Mouse (Mus musculus): Measurements from ENCODE around the gene Smc4. TPM values are rescaled to one million over a fixed set of nuclear protein-coding genes. Genes with fewer than 3 reads are reported as not detected.
"Not testable (repeated sequence)": the region's sequence is repeated elsewhere in the genome, so short reads cannot be mapped to it uniquely, and the experiment has no call there.

Smc4 gene
- polyA plus RNA-seq, 1 experiment from 2014 or later, result 22.1 TPM

DNA sequence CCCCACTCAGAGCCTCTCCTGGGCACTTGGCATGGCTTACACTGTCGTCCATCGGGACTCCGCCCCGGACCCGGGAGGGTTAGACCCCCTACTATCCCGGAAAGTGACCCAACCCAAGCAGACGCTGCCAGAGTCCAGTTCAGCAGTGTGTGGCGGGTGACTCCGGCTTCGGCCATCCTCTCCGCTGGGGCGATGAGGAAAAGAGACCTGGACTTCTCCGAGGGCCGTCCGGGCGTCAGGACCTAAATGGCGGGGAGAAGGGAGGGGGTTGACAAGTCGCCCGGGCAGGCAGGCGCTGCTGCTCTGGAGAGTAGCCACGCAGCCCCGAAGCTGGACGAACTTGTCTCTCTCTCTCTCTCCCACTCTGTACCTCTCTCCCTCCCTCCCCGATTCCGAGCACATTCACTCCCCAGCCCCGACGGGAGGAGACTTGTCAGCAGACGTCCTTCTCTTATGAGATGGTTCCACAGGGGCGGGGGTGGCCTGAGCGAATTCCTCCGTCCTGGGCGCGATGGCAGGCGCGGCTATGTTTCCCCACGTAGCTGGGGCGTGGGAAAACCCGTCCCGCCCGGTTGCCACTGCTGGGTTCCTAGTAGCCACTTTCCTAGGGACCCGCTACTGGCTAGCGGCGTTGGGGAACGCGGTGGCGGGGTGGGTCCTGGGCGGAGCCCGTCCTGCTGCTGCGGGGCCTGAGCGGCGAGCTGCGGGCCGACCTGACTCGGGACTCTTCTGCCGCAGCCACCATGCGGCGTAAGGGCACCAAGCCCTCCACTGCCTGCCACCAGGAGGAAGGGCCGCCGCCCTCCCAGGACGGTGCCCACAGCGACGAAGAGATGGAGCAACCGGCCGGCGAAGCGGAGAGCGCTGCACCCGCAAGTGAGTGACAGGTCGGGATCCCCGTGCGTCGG lies 1.1 kb downstream of the Smc4 start:
- Histone ChIP-seq H3K9ac (replicated peaks; ENCODE audit: low read depth, low read length) (peak overlapping the region; percentile 62), H3K9me3 (ENCODE audit: control insufficient read depth, low read length) (no peaks in the 10 kb centered on the region), H3K27me3 (ENCODE audit: control insufficient read depth, insufficient read depth, low read length) (no peaks in the 10 kb centered on the region), H3K4me2 (ENCODE audit: low read depth, low read length) (peak overlapping the region; percentile 97), H3K36me3 (ENCODE audit: control insufficient read depth, insufficient read depth, low read length) (no peaks in the 10 kb centered on the region), H3K4me3 (ENCODE audit: low read depth, low read length) (peak overlapping the region; percentile 90), H3K4me1 (ENCODE audit: control insufficient read depth, insufficient read depth, low read length) (peaks cover 6% of the 10 kb centered on the region; the same call in 1 of the 2 replicates), H3K27ac (ENCODE audit: low read depth, low read length) (peak overlapping the region; percentile 66)
- under 1% methylated on average over 70 of the region's 72 CpGs for WGBS
- peak; percentile 50 for ATAC-seq (ENCODE audit: low read depth)

DNA sequence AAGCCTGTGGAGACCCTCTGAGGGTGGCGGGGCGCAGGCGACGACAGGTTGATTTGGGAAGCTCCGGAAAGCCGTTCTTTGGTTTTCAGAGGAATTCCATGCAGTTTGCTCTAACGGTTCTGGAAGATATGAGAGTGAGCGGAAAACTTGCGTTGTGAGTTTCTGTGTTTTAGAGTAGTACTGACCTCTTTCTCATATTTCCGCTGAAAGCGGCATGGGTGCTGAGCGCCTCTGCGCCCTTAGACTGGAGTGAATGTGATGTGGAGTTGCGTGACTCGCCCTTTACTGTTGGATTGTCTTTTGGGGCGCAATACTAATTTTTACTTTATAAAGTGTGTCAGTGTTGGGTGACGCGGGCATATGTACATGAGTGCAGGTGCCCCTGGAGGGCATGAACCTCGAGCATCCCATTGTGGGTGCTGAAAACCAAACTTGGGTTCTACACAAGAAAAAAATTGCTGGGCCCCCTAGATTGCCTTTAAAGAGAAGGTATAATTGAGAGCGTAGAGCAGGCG lies 1.8 kb downstream of the Smc4 start:
- Histone ChIP-seq H3K36me3 (ENCODE audit: control insufficient read depth, insufficient read depth, low read length) (no peaks in the 10 kb centered on the region), H3K4me3 (ENCODE audit: low read depth, low read length) (peak overlapping the region; percentile 90), H3K9ac (replicated peaks; ENCODE audit: low read depth, low read length) (peak overlapping the region; percentile 62), H3K27ac (ENCODE audit: low read depth, low read length) (no peak overlapping the region), H3K27me3 (ENCODE audit: control insufficient read depth, insufficient read depth, low read length) (no peaks in the 10 kb centered on the region), H3K4me1 (ENCODE audit: control insufficient read depth, insufficient read depth, low read length) (peaks cover 6% of the 10 kb centered on the region; the same call in 1 of the 2 replicates), H3K4me2 (ENCODE audit: low read depth, low read length) (peak overlapping the region; percentile 97), H3K9me3 (ENCODE audit: control insufficient read depth, low read length) (no peaks in the 10 kb centered on the region)
- no peak for ATAC-seq (ENCODE audit: low read depth)
- 5% methylated on average over 21 of the region's 21 CpGs for WGBS

- 93% methylated on average over 2 of the region's 2 CpGs for WGBS
- H3K27me3 ChIP-seq (ENCODE audit: control insufficient read depth, insufficient read depth, low read length), result no peaks in the 10 kb centered on the region
- no peak overlapping the region for H3K4me3 ChIP-seq (ENCODE audit: low read depth, low read length)
- H3K4me1 ChIP-seq (ENCODE audit: control insufficient read depth, insufficient read depth, low read length), result peaks cover 4% of the 10 kb centered on the region; the same call in 1 of the 2 replicates
- H3K9me3 ChIP-seq (ENCODE audit: control insufficient read depth, low read length), result no peaks in the 10 kb centered on the region
- no peak overlapping the region for H3K27ac ChIP-seq (ENCODE audit: low read depth, low read length)
- ATAC-seq (ENCODE audit: low read depth), result no peak
- no peak overlapping the region for H3K9ac ChIP-seq (replicated peaks; ENCODE audit: low read depth, low read length)
- H3K4me2 ChIP-seq (ENCODE audit: low read depth, low read length), result no peak overlapping the region
- H3K36me3 ChIP-seq (ENCODE audit: control insufficient read depth, insufficient read depth, low read length), result no peaks in the 10 kb centered on the region
These were observed 4.3 kb downstream of the Smc4 start for GRCm38 (mm10) chr3:69008873-69009272.

DNA sequence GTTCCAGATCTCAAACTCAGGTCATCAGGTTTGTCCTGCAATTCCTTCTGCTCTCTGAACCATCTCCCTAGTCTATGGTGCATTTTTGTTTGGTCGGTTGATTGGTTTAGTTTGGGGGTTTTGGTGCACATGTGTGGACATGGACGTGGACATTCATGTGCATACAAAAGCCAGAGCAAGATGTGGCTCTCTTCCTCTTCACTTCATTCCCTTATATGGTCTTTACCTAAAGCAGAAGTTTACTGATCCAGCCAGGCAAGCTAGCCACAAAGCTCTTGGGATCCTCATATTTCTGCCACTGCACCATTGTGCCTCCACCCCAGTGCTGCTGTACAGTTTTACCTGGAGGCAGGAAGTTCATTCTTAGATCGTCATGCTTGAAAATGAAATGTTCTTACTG lies 12.6 kb downstream of the Smc4 start:
- no peaks in the 10 kb centered on the region for H3K9me3 ChIP-seq (ENCODE audit: control insufficient read depth, low read length)
- H3K36me3 ChIP-seq (ENCODE audit: control insufficient read depth, insufficient read depth, low read length), result no peaks in the 10 kb centered on the region
- no peak for ATAC-seq (ENCODE audit: low read depth)
- WGBS, result 88% methylated on average over 3 of the region's 3 CpGs
- H3K4me3 ChIP-seq (ENCODE audit: low read depth, low read length), result no peak overlapping the region
- no peak overlapping the region for H3K27ac ChIP-seq (ENCODE audit: low read depth, low read length)
- no peak overlapping the region for H3K9ac ChIP-seq (replicated peaks; ENCODE audit: low read depth, low read length)
- no peaks in the 10 kb centered on the region for H3K4me1 ChIP-seq (ENCODE audit: control insufficient read depth, insufficient read depth, low read length)
- no peaks in the 10 kb centered on the region for H3K27me3 ChIP-seq (ENCODE audit: control insufficient read depth, insufficient read depth, low read length)
- H3K4me2 ChIP-seq (ENCODE audit: low read depth, low read length), result no peak overlapping the region

DNA sequence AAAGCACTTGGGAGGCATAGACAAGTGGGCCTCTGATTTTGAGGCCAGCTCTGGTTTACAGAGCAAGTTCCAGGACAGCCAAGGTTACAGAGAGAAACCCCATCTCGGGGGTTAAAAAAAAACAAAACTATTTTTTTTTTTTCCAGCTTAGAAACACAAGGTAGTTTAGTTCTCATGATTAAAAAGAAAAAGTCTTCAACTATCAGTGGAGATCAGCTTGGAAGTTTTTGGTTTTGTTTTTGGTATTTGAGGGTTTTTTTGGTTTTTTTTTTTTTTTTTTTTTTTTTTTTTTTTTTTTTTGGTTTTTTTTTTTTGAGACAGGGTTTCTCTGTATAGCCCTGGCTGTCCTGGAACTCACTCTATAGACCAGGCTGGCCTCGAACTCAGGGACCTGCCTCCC lies 14.1 kb downstream of the Smc4 start:
- not testable (repeated sequence) for H3K36me3 ChIP-seq (ENCODE audit: control insufficient read depth, insufficient read depth, low read length); ATAC-seq (ENCODE audit: low read depth); H3K4me3 ChIP-seq (ENCODE audit: low read depth, low read length); H3K4me2 ChIP-seq (ENCODE audit: low read depth, low read length); H3K9me3 ChIP-seq (ENCODE audit: control insufficient read depth, low read length); H3K9ac ChIP-seq (replicated peaks; ENCODE audit: low read depth, low read length); H3K27me3 ChIP-seq (ENCODE audit: control insufficient read depth, insufficient read depth, low read length); H3K4me1 ChIP-seq (ENCODE audit: control insufficient read depth, insufficient read depth, low read length); H3K27ac ChIP-seq (ENCODE audit: low read depth, low read length)
- WGBS, result 100% methylated on average over 2 of the region's 2 CpGs

GRCm38 (mm10) chr3:69020285-69020684 lies 15.7 kb downstream of the Smc4 start:
- Histone ChIP-seq H3K9me3 (ENCODE audit: control insufficient read depth, low read length) (no peaks in the 10 kb centered on the region), H3K4me2 (ENCODE audit: low read depth, low read length) (no peak overlapping the region), H3K27ac (ENCODE audit: low read depth, low read length) (no peak overlapping the region), H3K27me3 (ENCODE audit: control insufficient read depth, insufficient read depth, low read length) (no peaks in the 10 kb centered on the region), H3K9ac (replicated peaks; ENCODE audit: low read depth, low read length) (no peak overlapping the region), H3K4me1 (ENCODE audit: control insufficient read depth, insufficient read depth, low read length) (no peaks in the 10 kb centered on the region), H3K4me3 (ENCODE audit: low read depth, low read length) (no peak overlapping the region), H3K36me3 (ENCODE audit: control insufficient read depth, insufficient read depth, low read length) (no peaks in the 10 kb centered on the region)
- 96% methylated on average over 2 of the region's 2 CpGs for WGBS
- ATAC-seq (ENCODE audit: low read depth), result no peak

- no peaks in the 10 kb centered on the region for H3K27me3 ChIP-seq (ENCODE audit: control insufficient read depth, insufficient read depth, low read length)
- no peak for ATAC-seq (ENCODE audit: low read depth)
- no peak overlapping the region for H3K27ac ChIP-seq (ENCODE audit: low read depth, low read length)
- H3K9ac ChIP-seq (replicated peaks; ENCODE audit: low read depth, low read length), result no peak overlapping the region
- H3K36me3 ChIP-seq (ENCODE audit: control insufficient read depth, insufficient read depth, low read length), result no peaks in the 10 kb centered on the region
- no peak overlapping the region for H3K4me3 ChIP-seq (ENCODE audit: low read depth, low read length)
- H3K9me3 ChIP-seq (ENCODE audit: control insufficient read depth, low read length), result no peaks in the 10 kb centered on the region
- no peak overlapping the region for H3K4me2 ChIP-seq (ENCODE audit: low read depth, low read length)
- no peaks in the 10 kb centered on the region for H3K4me1 ChIP-seq (ENCODE audit: control insufficient read depth, insufficient read depth, low read length)
These were observed 16.2 kb downstream of the Smc4 start for GRCm38 (mm10) chr3:69020764-69021163.

GRCm38 (mm10) chr3:69026133-69026783 lies 21.7 kb downstream of the Smc4 start:
- WGBS, result 93% methylated on average over 1 of the region's 1 CpGs
- Histone ChIP-seq H3K4me2 (ENCODE audit: low read depth, low read length) (no peak overlapping the region), H3K4me1 (ENCODE audit: control insufficient read depth, insufficient read depth, low read length) (no peaks in the 10 kb centered on the region), H3K27ac (ENCODE audit: low read depth, low read length) (no peak overlapping the region), H3K36me3 (ENCODE audit: control insufficient read depth, insufficient read depth, low read length) (peaks cover 3% of the 10 kb centered on the region; the same call in 1 of the 2 replicates), H3K4me3 (ENCODE audit: low read depth, low read length) (no peak overlapping the region), H3K9me3 (ENCODE audit: control insufficient read depth, low read length) (no peaks in the 10 kb centered on the region), H3K27me3 (ENCODE audit: control insufficient read depth, insufficient read depth, low read length) (no peaks in the 10 kb centered on the region), H3K9ac (replicated peaks; ENCODE audit: low read depth, low read length) (no peak overlapping the region)
- ATAC-seq (ENCODE audit: low read depth), result no peak

DNA sequence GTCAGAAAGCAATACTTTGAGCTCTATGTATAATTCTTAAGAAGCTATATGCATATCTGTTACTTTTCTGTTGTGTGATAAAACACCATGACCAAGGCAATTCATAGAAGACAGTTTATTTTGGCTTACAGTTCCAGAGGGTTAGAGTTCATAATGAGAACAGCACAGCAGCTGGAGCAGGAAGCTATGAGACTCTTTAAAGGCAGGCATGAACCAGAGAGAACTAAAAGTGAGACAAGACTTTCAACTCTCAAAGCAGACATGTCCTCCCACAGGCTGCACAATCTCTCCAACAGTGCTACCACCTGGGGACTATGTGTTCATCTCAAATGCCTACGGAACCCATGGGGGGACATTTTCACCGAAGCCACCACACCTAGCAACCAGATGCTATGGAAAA lies 35.6 kb downstream of the Smc4 start:
- no peaks in the 10 kb centered on the region; the same call in 1 of the 2 replicates for H3K36me3 ChIP-seq (ENCODE audit: control insufficient read depth, insufficient read depth, low read length)
- ATAC-seq (ENCODE audit: low read depth), result no peak
- no peak overlapping the region for H3K9ac ChIP-seq (replicated peaks; ENCODE audit: low read depth, low read length)
- H3K27ac ChIP-seq (ENCODE audit: low read depth, low read length), result no peak overlapping the region
- H3K4me3 ChIP-seq (ENCODE audit: low read depth, low read length), result no peak overlapping the region
- no peaks in the 10 kb centered on the region for H3K9me3 ChIP-seq (ENCODE audit: control insufficient read depth, low read length)
- H3K4me2 ChIP-seq (ENCODE audit: low read depth, low read length), result no peak overlapping the region
- no peaks in the 10 kb centered on the region for H3K27me3 ChIP-seq (ENCODE audit: control insufficient read depth, insufficient read depth, low read length)
- H3K4me1 ChIP-seq (ENCODE audit: control insufficient read depth, insufficient read depth, low read length), result 0 out of 2 replicates have a peak, but pooled peaks cover 3% of the 10 kb centered on the region
- 78% methylated on average over 2 of the region's 2 CpGs for WGBS

All from neural tube, embryonic 14.5 days (tissue).